Mouse (Mus musculus) CH12.LX (cell line): Measurements from ENCODE around the gene Lpxn. TPM values are rescaled to one million over a fixed set of nuclear protein-coding genes. Genes with fewer than 3 reads are reported as not detected.

ENCODE experiments used
- DNase-seq: peaks from one replicate; pipeline ENCODE4 v3.0.0-alpha.2; 2013; ENCODE audit errors: extremely low read depth
- H3K27ac ChIP-seq: 2 replicates; pipeline ENCODE4 v1.5.1; 2012; ENCODE audit warnings: low read depth, mild to moderate bottlenecking, control low read depth, moderate library complexity; ENCODE audit not compliant: insufficient read depth
- H3K27me3 ChIP-seq: replicated peaks from 2 replicates; pipeline ENCODE3; 2012; ENCODE audit warnings: inconsistent platforms
- H3K36me3 ChIP-seq, 2 experiments: replicated peaks in 1 of 2; 2 replicates each; pipeline versions ENCODE3 to v1.6.1; 2012; ENCODE audit warnings: inconsistent platforms in 1 of 2, low read length in 1 of 2, mild to moderate bottlenecking in 1 of 2, mixed read lengths in 1 of 2, moderate library complexity in 1 of 2; ENCODE audit not compliant: control insufficient read depth in 1 of 2, insufficient read depth in 1 of 2
- H3K4me1 ChIP-seq, 2 experiments: 2 replicates each; pipeline ENCODE4 v1.6.1; 2012; ENCODE audit warnings: inconsistent platforms in 1 of 2, moderate library complexity in 1 of 2; ENCODE audit not compliant: insufficient read depth in 2 of 2, control insufficient read depth in 1 of 2
- H3K4me2 ChIP-seq: 2 replicates; pipeline ENCODE4 v1.6.1; 2012; ENCODE audit warnings: low read depth, mild to moderate bottlenecking, control low read depth; ENCODE audit not compliant: poor library complexity, insufficient read depth, severe bottlenecking
- H3K4me3 ChIP-seq, 3 experiments: fragments of 150-350 bp in 1 of 3; sonication (generic) in 1 of 3; replicated peaks in 1 of 3; 2 replicates each; pipeline versions ENCODE3 to v1.5.1; 2011 to 2012; ENCODE audit warnings: low read depth in 2 of 3, low read length in 2 of 3, mild to moderate bottlenecking in 2 of 3, moderate library complexity in 2 of 3, control low read depth in 1 of 3, improper control_type of control experiment in 1 of 3, inconsistent platforms in 1 of 3, mixed read lengths in 1 of 3; ENCODE audit not compliant: poor library complexity in 1 of 3
- H3K79me2 ChIP-seq: replicated peaks from 2 replicates; pipeline ENCODE4 v1.6.1; 2012; ENCODE audit warnings: mild to moderate bottlenecking, moderate library complexity; ENCODE audit not compliant: control insufficient read depth, poor library complexity, insufficient read depth, severe bottlenecking; ENCODE audit errors: extremely low read depth
- H3K9ac ChIP-seq: 2 replicates; pipeline ENCODE4 v1.6.1; 2012; ENCODE audit warnings: low read depth, mild to moderate bottlenecking, control low read depth, moderate library complexity; ENCODE audit not compliant: insufficient read depth
- H3K9me3 ChIP-seq: replicated peaks from 2 replicates; pipeline ENCODE3; 2012; ENCODE audit warnings: low read length, inconsistent platforms, mixed read lengths
- E2F4 ChIP-seq: IDR thresholded peaks from 2 replicates; pipeline ENCODE4 v1.6.1; 2011; ENCODE audit warnings: low read depth, low read length, improper control_type of control experiment; ENCODE audit not compliant: insufficient replicate concordance
- EP300 ChIP-seq: IDR thresholded peaks from 2 replicates; pipeline ENCODE4 v1.6.1; 2011; ENCODE audit warnings: low read length, improper control_type of control experiment
- IRF4 ChIP-seq: IDR thresholded peaks from 2 replicates; pipeline ENCODE4 v1.6.1; 2014; ENCODE audit warnings: low read depth, mild to moderate bottlenecking, inconsistent platforms, low read length, improper control_type of control experiment
- JUN ChIP-seq: IDR thresholded peaks from 2 replicates; pipeline ENCODE4 v1.6.1; 2011; ENCODE audit warnings: low read depth, mild to moderate bottlenecking, low read length, improper control_type of control experiment, moderate library complexity; ENCODE audit not compliant: insufficient read depth
- JUND ChIP-seq: conservative IDR thresholded peaks from 2 replicates; pipeline ENCODE4 v1.6.1; 2011; ENCODE audit warnings: low read depth, low read length, improper control_type of control experiment
- MXI1 ChIP-seq: IDR thresholded peaks from 2 replicates; pipeline ENCODE4 v1.6.1; 2011; ENCODE audit warnings: mild to moderate bottlenecking, low read depth, low read length, improper control_type of control experiment
- NELFE ChIP-seq: IDR thresholded peaks from 2 replicates; pipeline ENCODE4 v1.6.1; 2011; ENCODE audit warnings: low read depth, low read length, improper control_type of control experiment
- NRF1 ChIP-seq: IDR thresholded peaks from 2 replicates; pipeline ENCODE4 v1.6.1; 2014; ENCODE audit warnings: low read depth, mild to moderate bottlenecking, inconsistent platforms, low read length, improper control_type of control experiment, moderate library complexity
- POLR2A ChIP-seq: IDR thresholded peaks from 2 replicates; pipeline ENCODE4 v1.6.1; 2011; ENCODE audit warnings: low read depth, mild to moderate bottlenecking, improper control_type of control experiment, low read length
- RAD21 ChIP-seq: IDR thresholded peaks from 2 replicates; pipeline ENCODE4 v1.6.1; 2011; ENCODE audit warnings: low read depth, mild to moderate bottlenecking, low read length, improper control_type of control experiment, moderate library complexity
- SIN3A ChIP-seq: IDR thresholded peaks from 2 replicates; pipeline ENCODE4 v1.6.1; 2012; ENCODE audit warnings: low read length, improper control_type of control experiment, inconsistent platforms
- TBP ChIP-seq: conservative IDR thresholded peaks from 2 replicates; pipeline ENCODE4 v1.6.1; 2011; ENCODE audit warnings: low read depth, low read length, improper control_type of control experiment
- TCF12 ChIP-seq: IDR thresholded peaks from 2 replicates; pipeline ENCODE4 v1.6.1; 2014; ENCODE audit warnings: low read depth, mild to moderate bottlenecking, inconsistent platforms, low read length, improper control_type of control experiment
- USF1 ChIP-seq: IDR thresholded peaks from 2 replicates; pipeline ENCODE4 v1.6.1; 2014; ENCODE audit warnings: low read depth, mild to moderate bottlenecking, inconsistent platforms, low read length, improper control_type of control experiment
- ZC3H11A ChIP-seq: IDR thresholded peaks from 2 replicates; pipeline ENCODE4 v1.6.1; 2012; ENCODE audit warnings: low read depth, mild to moderate bottlenecking, inconsistent platforms, low read length, improper control_type of control experiment
- ZNF384 ChIP-seq: IDR thresholded peaks from 2 replicates; pipeline ENCODE4 v1.6.1; 2012; ENCODE audit warnings: low read depth, low read length, improper control_type of control experiment, inconsistent platforms
- dilution Hi-C: fragments of 300-500 bp; cut with MboI; formaldehyde crosslinking; loops from 2 replicates; pipeline ENCODE4 v1.14.3; 2020; ENCODE audit warnings: low sequenced_read_pairs; ENCODE audit not compliant: extremely low pct_unique_long_range_greater_than_20kb, extremely low pct_ligation_motif_present
- in situ Hi-C: fragments of 300-500 bp; cut with MboI; formaldehyde crosslinking; loops from 3 replicates; pipeline ENCODE4 v1.14.3; 2019; ENCODE audit warnings: low sequenced_read_pairs, low pct_ligation_motif_present, low pct_unique_long_range_greater_than_20kb, mixed read lengths
- polyA plus RNA-seq: library from polyadenylated mRNA; unstranded; fragments of >175 nt; gene quantifications from 2 replicates; pipeline ENCODE4 v1.2.1, GENCODE M21; 2012; ENCODE audit warnings: low read depth; ENCODE audit not compliant: insufficient read length
- total RNA-seq, 2 experiments: library from RNA; depleted of rRNA; stranded (reverse); fragments of 300-350 nt in 1 of 2; fragments of >200 nt in 1 of 2; gene quantifications; 2 replicates each; pipeline ENCODE4 v1.2.3; 2012 to 2014

Gene Lpxn
- total and polyA plus RNA-seq, 3 experiments: 39.2 to 140 (median 66.4) TPM

- TF ChIP-seq ZC3H11A: no peak
- TF ChIP-seq MXI1: no peak
- TF ChIP-seq ZNF384: no peak
- TF ChIP-seq RAD21: no peak
- no peak for TF ChIP-seq USF1
- no peak for TF ChIP-seq JUND
- no peak for TF ChIP-seq TCF12
- no peak for TF ChIP-seq TBP
- no peaks in the 10 kb centered on the region for H3K9me3 ChIP-seq
- dilution Hi-C loops: no loop called here
- H3K27ac ChIP-seq: no peak overlapping the region
- no peak overlapping the region for H3K4me2 ChIP-seq
- peaks cover 37 to 71% of the 10 kb centered on the region in 2 experiments for H3K36me3 ChIP-seq
- H3K4me1 ChIP-seq: no peaks in the 10 kb centered on the region; a peak in 1 of 4 replicates
- H3K79me2 ChIP-seq: no peaks in the 10 kb centered on the region
- H3K9ac ChIP-seq: no peak overlapping the region
- H3K4me3 ChIP-seq: no peak overlapping the region
- H3K27me3 ChIP-seq: no peaks in the 10 kb centered on the region
- in situ Hi-C loops: no loop called here
- DNase-seq: no peak
Observed at GRCm38 (mm10) chr19:12830823-12831430, 34.9 kb downstream of the Lpxn start.

- no peak overlapping the region for H3K4me3 ChIP-seq
- H3K79me2 ChIP-seq: no peaks in the 10 kb centered on the region
- no peaks in the 10 kb centered on the region; a peak in 1 of 4 replicates for H3K4me1 ChIP-seq
- no peak overlapping the region for H3K27ac ChIP-seq
- dilution Hi-C loops: no loop called here
- peaks cover 36 to 71% of the 10 kb centered on the region in 2 experiments for H3K36me3 ChIP-seq
- in situ Hi-C loops: no loop called here
- DNase-seq: no peak
- H3K4me2 ChIP-seq: no peak overlapping the region
- no peaks in the 10 kb centered on the region for H3K9me3 ChIP-seq
- TF ChIP-seq USF1 (no peak), EP300 (no peak), IRF4 (no peak), E2F4 (no peak), SIN3A (no peak), JUN (no peak), POLR2A (no peak), NRF1 (no peak), NELFE (no peak)
- no peak overlapping the region for H3K9ac ChIP-seq
- H3K27me3 ChIP-seq: no peaks in the 10 kb centered on the region
Observed at GRCm38 (mm10) chr19:12831559-12831958, 35.6 kb downstream of the Lpxn start.
